Mouse (Mus musculus) adrenal gland, adult (tissue): ENCODE results near the gene Coq7.
A peak's percentile ranks its signal among the peaks of the same experiment; 100 is the strongest.

Experiments
- DNase-seq, 2 experiments: peaks; one replicate each; pipeline ENCODE4 v3.0.0; 2022 to 2023; ENCODE audit warnings: low spot score in 1 of 2; ENCODE audit not compliant: inconsistent age in 2 of 2

Gene Coq7

DNA sequence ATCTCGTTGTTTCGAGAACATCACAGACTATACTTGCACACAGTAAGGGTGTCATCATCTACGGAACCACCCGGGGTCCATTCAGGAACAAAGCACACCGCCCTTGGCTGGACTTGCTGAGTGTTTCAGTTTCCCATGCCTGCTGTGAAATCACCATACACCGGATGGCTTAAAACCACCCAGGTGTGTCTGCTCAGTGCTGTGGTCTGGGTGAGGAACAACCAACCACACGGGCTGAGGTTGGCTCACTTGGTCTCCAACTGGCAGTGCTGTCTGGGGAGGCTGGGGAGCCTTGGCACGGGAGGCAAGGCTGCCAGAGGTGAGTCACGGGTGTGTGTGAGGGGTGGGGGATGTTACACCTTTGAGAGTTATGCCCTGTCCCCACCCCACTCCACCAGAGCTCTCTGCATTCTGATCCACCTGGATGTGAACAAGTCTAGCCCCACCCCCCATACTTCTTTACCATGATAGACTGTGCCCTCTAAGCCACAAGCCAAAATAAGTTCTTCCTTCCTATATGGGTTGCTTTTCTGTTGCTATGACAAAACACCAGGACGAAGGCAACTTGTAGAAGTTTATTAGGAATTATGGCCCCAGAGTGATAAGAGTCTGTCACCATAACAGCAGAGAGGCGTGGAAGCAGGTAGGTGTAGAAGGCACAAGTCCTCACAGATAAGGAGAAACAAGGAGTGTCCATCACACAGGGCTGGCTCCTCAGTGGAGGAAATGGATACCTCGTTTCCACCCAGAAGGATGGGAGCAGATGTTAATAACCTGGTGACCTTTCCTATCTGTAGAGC lies 34.0 kb downstream of the Coq7 start:
- DNase-seq: no peak

DNA sequence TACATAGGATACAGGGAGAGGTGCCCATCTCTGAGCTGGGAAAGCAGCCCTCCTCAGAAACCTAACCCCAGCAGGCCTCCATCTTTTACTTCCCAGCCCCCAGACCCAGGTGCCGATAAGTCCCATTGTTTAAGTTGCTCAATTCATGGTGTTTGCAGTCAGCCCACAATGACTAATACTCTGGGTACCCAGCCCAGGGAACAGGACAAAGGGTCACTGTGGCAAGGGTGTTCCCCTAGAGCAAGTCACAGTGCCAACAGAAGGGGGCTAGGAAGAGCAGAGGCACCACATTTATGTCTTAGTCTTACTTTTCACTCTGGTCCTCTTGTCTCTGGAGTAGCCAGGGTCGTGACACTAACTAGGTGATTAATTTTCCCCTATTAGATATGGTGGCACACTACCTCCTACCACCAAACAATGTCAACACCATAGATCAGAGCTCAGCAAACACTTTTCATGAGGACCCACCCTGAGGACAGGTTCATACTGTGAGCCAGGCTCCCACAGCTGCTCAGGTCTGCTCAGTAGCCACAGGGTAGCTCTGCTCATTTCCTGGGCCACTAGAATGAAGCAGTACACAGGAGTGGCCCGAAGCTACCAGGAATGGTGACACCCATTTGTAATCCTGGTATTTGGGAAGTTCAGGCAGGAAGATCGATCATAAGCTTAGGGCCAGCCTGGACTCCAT lies 38.1 kb downstream of the Coq7 start:
- no peak for DNase-seq

DNA sequence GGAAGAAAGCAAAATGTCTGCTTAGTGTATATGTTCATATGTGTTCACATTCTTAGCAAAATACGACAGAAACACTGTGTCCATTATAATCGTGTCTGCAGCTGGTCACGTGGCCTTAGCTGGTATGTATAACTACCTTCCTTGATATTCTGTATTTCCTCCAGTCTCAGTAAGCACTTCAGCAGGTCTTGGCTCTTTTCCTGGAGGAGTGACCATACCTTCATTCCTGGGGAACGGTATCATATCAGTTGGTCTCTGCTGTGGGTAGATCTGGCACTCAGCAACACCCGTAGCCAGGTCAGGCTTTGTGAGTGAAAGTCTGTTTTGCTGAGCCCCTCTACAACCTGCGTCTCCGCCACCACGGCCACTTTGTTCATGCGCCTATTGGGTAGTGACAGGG lies 39.3 kb downstream of the Coq7 start:
- DNase-seq: no peak

GRCm38 (mm10) chr7:118491431-118492147 lies 41.6 kb downstream of the Coq7 start, which contains the start of gene Itpripl2:
Gene Itpripl2 (minus strand): TSS chr7:118491975.
- peak; percentile 82 to 93 for DNase-seq

- peak in 1 of 2 experiments; percentile 29 for DNase-seq
Measured at GRCm38 (mm10) chr7:118490666-118491430, 42.3 kb downstream of the Coq7 start.

DNA sequence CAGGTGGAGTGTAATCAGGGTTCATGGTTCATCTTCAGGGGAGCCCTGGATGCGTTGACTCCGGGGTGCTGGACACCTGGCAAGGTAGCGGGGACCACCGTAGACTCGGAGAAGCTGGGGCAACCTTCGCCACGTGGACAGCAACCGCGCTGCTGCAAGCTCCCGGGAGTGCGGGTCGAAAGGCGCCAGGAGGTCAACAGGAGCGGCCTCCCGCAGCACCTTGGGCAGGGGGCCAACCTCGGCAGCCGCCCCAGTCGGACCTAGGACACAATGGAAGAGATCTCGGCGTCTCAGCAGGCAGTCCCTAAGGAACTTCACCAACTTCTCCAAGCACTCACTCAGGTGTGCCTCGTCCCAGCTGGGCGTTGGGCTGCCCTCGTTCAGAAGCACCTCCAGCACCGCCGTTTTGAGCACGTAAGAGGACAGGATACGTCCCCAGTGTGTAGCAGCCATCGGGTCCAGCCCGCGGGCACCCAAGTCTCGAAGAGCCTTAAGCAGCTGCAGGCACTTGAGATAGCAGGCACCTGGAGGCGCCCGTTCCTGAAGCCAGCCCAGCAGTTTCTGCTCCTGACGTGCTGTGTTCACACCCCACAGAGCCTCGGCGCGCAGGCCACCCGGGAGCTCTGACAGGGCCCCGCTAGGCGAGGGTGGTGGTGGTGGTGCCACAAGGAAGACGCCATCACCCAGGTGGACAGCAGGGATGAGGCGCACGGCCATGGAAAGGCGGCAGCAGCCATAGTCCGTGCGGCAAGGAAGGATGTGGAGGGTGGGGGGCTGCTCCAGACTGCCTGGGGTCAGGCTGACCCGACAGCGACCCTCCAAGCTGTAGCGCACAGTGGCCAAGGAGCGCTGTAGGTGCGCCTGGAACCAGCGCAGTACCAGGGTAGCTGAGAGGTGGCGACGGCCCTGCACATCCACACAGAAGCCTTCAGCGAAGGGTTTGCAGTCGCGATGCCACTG lies 43.2 kb downstream of the Coq7 start:
- peak; percentile 15 to 38 for DNase-seq

GRCm38 (mm10) chr7:118488060-118488664 lies 45.0 kb downstream of the Coq7 start:
- DNase-seq: peak in 1 of 2 experiments; percentile 37

- DNase-seq: no peak
Measured at GRCm38 (mm10) chr7:118486917-118487316, 46.2 kb downstream of the Coq7 start.

- DNase-seq: no peak
Measured at GRCm38 (mm10) chr7:118483996-118484395, 49.2 kb downstream of the Coq7 start.

- DNase-seq: no peak
Measured at GRCm38 (mm10) chr7:118482001-118482400, 51.2 kb downstream of the Coq7 start.

GRCm38 (mm10) chr7:118481047-118481810 lies 51.9 kb downstream of the Coq7 start:
- peak in 1 of 2 experiments; percentile 29 for DNase-seq

DNA sequence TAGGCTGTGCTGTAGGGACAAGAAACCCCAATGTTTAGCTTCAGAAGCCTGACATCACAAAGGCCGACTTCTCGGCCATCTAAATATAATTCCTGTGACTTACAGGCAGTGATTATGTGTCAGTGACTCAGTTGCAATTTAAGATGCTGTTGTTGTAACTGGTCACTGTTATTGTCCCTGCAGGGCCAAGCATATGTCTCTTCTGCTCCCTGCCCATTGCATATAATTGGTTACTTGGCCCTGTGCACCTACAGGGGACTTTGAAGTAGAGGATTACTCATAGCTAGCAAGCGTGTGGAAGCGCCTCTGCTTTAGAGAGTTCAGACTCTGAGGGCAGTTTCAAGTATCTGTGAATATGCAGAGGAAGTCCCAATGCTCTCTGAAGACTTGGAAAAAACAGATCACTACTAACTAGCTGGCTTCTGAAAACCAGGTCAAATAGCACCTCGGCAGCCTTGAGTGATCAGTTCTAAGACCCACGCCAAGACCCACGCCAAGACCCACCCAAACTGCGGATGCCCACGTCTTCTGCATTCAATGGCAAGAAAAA lies 52.9 kb downstream of the Coq7 start:
- no peak for DNase-seq

DNA sequence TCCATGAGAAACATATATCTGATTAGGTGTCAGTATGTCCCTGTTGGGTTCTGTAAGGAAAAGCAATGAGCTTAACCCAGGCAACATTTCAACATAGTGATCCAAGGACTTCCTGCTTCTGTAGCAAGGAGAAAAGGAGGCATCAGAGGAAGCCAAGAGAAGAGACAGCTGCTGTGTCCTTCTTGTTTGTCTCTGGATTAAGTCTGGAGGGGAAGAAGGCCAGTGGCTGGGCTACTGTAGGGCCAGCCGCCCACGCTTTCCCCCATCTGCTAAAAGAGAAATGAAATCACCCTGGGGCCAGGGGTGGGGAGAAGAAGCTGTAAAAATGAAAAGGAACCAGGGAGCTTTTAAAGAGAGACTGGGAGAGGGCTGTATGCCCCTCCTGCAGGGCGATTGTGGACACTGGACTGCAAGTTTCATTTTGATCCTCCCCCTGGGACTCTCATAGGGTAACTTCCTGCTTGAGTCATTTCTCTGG lies 54.3 kb downstream of the Coq7 start:
- DNase-seq: peak; percentile 39 to 67

GRCm38 (mm10) chr7:118476428-118476827 lies 56.7 kb downstream of the Coq7 start:
- DNase-seq: no peak

GRCm38 (mm10) chr7:118475008-118475705 lies 58.0 kb downstream of the Coq7 start:
- DNase-seq: no peak

DNA sequence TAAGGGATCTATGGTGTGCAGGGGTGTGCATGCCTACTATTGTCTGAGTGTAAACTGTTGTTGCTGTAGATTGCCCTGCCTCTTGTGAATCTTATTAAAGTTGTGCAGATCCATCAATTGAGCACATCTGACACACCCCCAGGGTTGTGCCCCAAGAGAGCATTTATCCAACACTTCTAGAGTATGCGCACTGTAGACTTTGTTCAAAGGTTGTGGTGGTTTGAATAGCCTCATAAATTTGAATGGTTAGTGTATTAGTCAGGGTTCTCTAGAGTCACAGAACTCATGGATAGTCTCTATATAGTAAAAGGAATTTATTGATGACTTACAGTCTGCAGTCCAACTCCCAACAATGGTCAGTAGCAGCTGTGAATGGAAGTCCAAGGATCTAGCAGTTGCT lies 60.3 kb downstream of the Coq7 start:
- DNase-seq: no peak

DNA sequence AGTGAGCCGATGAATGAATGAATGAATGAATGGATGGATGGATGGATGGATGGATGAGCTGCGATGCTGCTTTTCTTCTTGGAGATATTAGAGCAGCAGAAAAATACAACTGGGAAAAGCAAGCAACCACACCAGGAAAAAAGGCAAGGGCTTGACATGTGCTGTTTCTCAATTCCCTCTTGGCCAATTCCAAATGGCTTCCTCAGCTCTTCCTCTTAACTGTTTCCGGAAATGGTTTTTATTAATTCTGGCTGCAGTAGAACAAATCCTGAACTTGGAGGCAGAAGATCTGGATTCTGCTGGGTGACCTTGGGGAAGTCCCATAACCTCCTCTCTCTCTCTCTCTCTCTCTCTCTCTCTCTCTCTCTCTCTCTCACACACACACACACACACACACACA lies 65.1 kb downstream of the Coq7 start:
- no peak for DNase-seq

- DNase-seq: no peak
Measured at GRCm38 (mm10) chr7:118464432-118464831, 68.7 kb downstream of the Coq7 start.
